In genomic region chr17:40933985-40934384, GRCm38 (mm10) we compare ENCODE assay signal across 8 mouse cellular contexts. TPM values are rescaled to one million over a fixed set of nuclear protein-coding genes. Genes with fewer than 3 reads are reported as not detected.
A peak's percentile ranks its signal among the peaks of the same experiment; 100 is the strongest.
DNase-seq lines count a peak whose midpoint lies in the region; ATAC-seq and TF ChIP-seq lines count a peak whose summit lies in the region.

No protein-coding gene starts in this region.

- H3K36me3 ChIP-seq in heart, embryonic 15.5 days: peaks cover 15% of the 10 kb centered on the region
- H3K36me3 ChIP-seq in liver, embryonic 15.5 days (replicated peaks): peaks cover 20% of the 10 kb centered on the region

- TF ChIP-seq CTCF in left cerebral cortex, adult 2 months (IDR thresholded peaks at IDR 0.05): no peak

- H3K4me2 ChIP-seq in heart, embryonic 15.5 days: peak overlapping the region; percentile 76
- H3K4me2 ChIP-seq in liver, embryonic 15.5 days: peak overlapping the region; percentile 76

- no peaks in the 10 kb centered on the region for H3K4me1 ChIP-seq in brown adipose tissue, adult 24 weeks (ENCODE audit: control insufficient read depth, insufficient read depth, insufficient read length, low read length)
- H3K4me1 ChIP-seq in heart, embryonic 15.5 days (replicated peaks): peaks cover 12% of the 10 kb centered on the region
- peaks cover 6% of the 10 kb centered on the region for H3K4me1 ChIP-seq in liver, embryonic 15.5 days (replicated peaks)

- H3K9me3 ChIP-seq in heart, embryonic 15.5 days (replicated peaks): no peaks in the 10 kb centered on the region
- H3K9me3 ChIP-seq in liver, embryonic 15.5 days (replicated peaks): no peaks in the 10 kb centered on the region

- under 1% methylated on average over 14 of the region's 14 CpGs for whole genome bisulfite sequencing in heart, embryonic 15.5 days
- under 1% methylated on average over 14 of the region's 14 CpGs for WGBS in liver, embryonic 15.5 days (ENCODE audit: insufficient replicate concordance)

- no peak for ATAC-seq in heart, embryonic 15.5 days (replicated peaks; ENCODE audit: insufficient number of reproducible peaks, insufficient read depth, low FRiP score, low read depth)
- ATAC-seq in liver, embryonic 15.5 days (ENCODE audit: insufficient read depth): peak; percentile 51

- intact Hi-C loops in left cerebral cortex, adult 2 months (cut with DNase I): no loop called here
- intact Hi-C loops in left cerebral cortex, postnatal 4 days (cut with DNase I): no loop called here

- H3K27ac ChIP-seq in left cerebral cortex, adult 2 months: no peak overlapping the region
- no peak overlapping the region for H3K27ac ChIP-seq in brown adipose tissue, adult 24 weeks (replicated peaks; ENCODE audit: low read depth, low read length)
- H3K27ac ChIP-seq in heart, embryonic 15.5 days: peak overlapping the region; percentile 95
- H3K27ac ChIP-seq in liver, embryonic 15.5 days (replicated peaks): peak overlapping the region; percentile 95

- H3K9ac ChIP-seq in heart, embryonic 15.5 days: peak overlapping the region; percentile 62
- peak overlapping the region; percentile 60 for H3K9ac ChIP-seq in liver, embryonic 15.5 days

- H3K27me3 ChIP-seq in heart, embryonic 15.5 days: no peaks in the 10 kb centered on the region
- H3K27me3 ChIP-seq in liver, embryonic 15.5 days: no peaks in the 10 kb centered on the region

- H3K4me3 ChIP-seq in left cerebral cortex, adult 2 months: peak overlapping the region; percentile 70
- peak overlapping the region; percentile 56 for H3K4me3 ChIP-seq in brown adipose tissue, adult 24 weeks (ENCODE audit: insufficient read depth, low read depth, low read length)
- H3K4me3 ChIP-seq in heart, embryonic 15.5 days: peak overlapping the region; percentile 70
- H3K4me3 ChIP-seq in liver, embryonic 15.5 days (replicated peaks): peak overlapping the region; percentile 74

- no peak for DNase-seq in left cerebral cortex, adult 2 months (ENCODE audit: extremely low spot score in 1 of 2, low spot score in 2 of 2)
- DNase-seq in left cerebral cortex, postnatal 4 days: no peak
- no peak for DNase-seq in right cerebral cortex, postnatal 4 days
- DNase-seq in left cerebral cortex, adult 9 months (ENCODE audit: low spot score in 2 of 2): no peak
- DNase-seq in thymus, postnatal 36 days: no peak

RNA-seq across cellular contexts. Expression of gene Mut, which starts 0.5 kb away (rescaled TPM):
- 10 to 100 TPM; 36.8 to 37.4 TPM for total RNA-seq in left cerebral cortex, adult 2 months (2021)
- total RNA-seq in left cerebral cortex, postnatal 4 days (2021): 10 to 100 TPM; 24.4 to 27.3 TPM
- polyA plus RNA-seq in brown adipose tissue, adult 24 weeks (2012; ENCODE audit: insufficient read depth, insufficient read length, missing spikeins): 160 and 162 TPM in 2 replicates
- polyA plus RNA-seq in heart, embryonic 15.5 days (2015; fragmentation: Nextera tagmentation; extraction: Ambion mirVana): 39.8 and 41.1 TPM in 2 replicates
- polyA plus RNA-seq in liver, embryonic 15.5 days (2015; fragmentation: Nextera tagmentation; extraction: Ambion mirVana): 28.3 and 30.0 TPM in 2 replicates

RNA-seq across cellular contexts. Expression of gene Cenpq, which starts 0.9 kb away (rescaled TPM):
- total RNA-seq in left cerebral cortex, adult 2 months (2021): 1 to 10 TPM; 3.3 to 4.1 TPM
- total RNA-seq in left cerebral cortex, postnatal 4 days (2021): 1 to 10 TPM; 5.7 to 6.6 TPM
- 2.7 and 3.5 TPM in 2 replicates for polyA plus RNA-seq in brown adipose tissue, adult 24 weeks (2012; ENCODE audit: insufficient read depth, insufficient read length, missing spikeins)
- 14.8 and 16.3 TPM in 2 replicates for polyA plus RNA-seq in heart, embryonic 15.5 days (2015; fragmentation: Nextera tagmentation; extraction: Ambion mirVana)
- polyA plus RNA-seq in liver, embryonic 15.5 days (2015; fragmentation: Nextera tagmentation; extraction: Ambion mirVana): 19.4 and 22.8 TPM in 2 replicates

RNA-seq across cellular contexts. Expression of gene Glyatl3, which starts 19.8 kb away (rescaled TPM):
- total RNA-seq in left cerebral cortex, adult 2 months (2021): not detected
- not detected for total RNA-seq in left cerebral cortex, postnatal 4 days (2021)
- not detected in 2 replicates for polyA plus RNA-seq in brown adipose tissue, adult 24 weeks (2012; ENCODE audit: insufficient read depth, insufficient read length, missing spikeins)
- polyA plus RNA-seq in heart, embryonic 15.5 days (2015; fragmentation: Nextera tagmentation; extraction: Ambion mirVana): not detected in 2 replicates
- not detected in 2 replicates for polyA plus RNA-seq in liver, embryonic 15.5 days (2015; fragmentation: Nextera tagmentation; extraction: Ambion mirVana)

RNA-seq across cellular contexts. Expression of gene 9130008F23Rik, which starts 53.6 kb away (rescaled TPM):
- total RNA-seq in left cerebral cortex, adult 2 months (2021): under 1 TPM in 1 of 2 experiments, not detected in 1; 0.16 TPM
- under 1 TPM; 0.95 to 0.96 TPM for total RNA-seq in left cerebral cortex, postnatal 4 days (2021)
- polyA plus RNA-seq in brown adipose tissue, adult 24 weeks (2012; ENCODE audit: insufficient read depth, insufficient read length, missing spikeins): 0.48 and 0.58 TPM in 2 replicates
- polyA plus RNA-seq in heart, embryonic 15.5 days (2015; fragmentation: Nextera tagmentation; extraction: Ambion mirVana): 2.3 and 2.5 TPM in 2 replicates
- 0.20 TPM in 2 replicates for polyA plus RNA-seq in liver, embryonic 15.5 days (2015; fragmentation: Nextera tagmentation; extraction: Ambion mirVana)

Comparison
In these comparisons a context has a peak if more than half of its experiments do, and no peak if none do; other contexts are left out.
1. H3K27ac ChIP-seq: peak in heart, embryonic 15.5 days (single experiment) and liver, embryonic 15.5 days (single experiment); none in left cerebral cortex, adult 2 months (single experiment) and brown adipose tissue, adult 24 weeks (single experiment).
2. Peak in every context shown above with its lines, with median percentiles within 50 percentile points of each other: H3K4me3 ChIP-seq.